ENCODE assay signal across 24 mouse cellular contexts in genomic region chrX:7057056-7057455, GRCm38 (mm10). TPM values are rescaled to one million over a fixed set of nuclear protein-coding genes. Genes with fewer than 3 reads are reported as not detected.
DNase-seq lines count a peak whose midpoint lies in the region; ATAC-seq lines count a peak whose summit lies in the region.
"Had no signal": no experiment of that assay in that cellular context is flagged by ENCODE, and none has a peak within 500 bp of the region (broad histone marks: within the 10 kb centered on the region; RNA-seq: fewer than 3 reads in every experiment).

No protein-coding gene starts in this region.

- H3K4me2 ChIP-seq in liver, embryonic 12.5 days: peak overlapping the region; percentile 46
- 0 out of 2 replicates have a peak overlapping the region, but pooled peaks have one; percentile 34 for H3K4me2 ChIP-seq in liver, embryonic 16.5 days (ENCODE audit: low read depth, low read length)
- no peak overlapping the region for H3K4me2 ChIP-seq in forebrain, embryonic 16.5 days (ENCODE audit: low read length)
- H3K4me2 ChIP-seq: forebrain, embryonic 15.5 days; heart, embryonic 11.5 days; heart, embryonic 15.5 days; hindbrain, embryonic 14.5 days had no signal

- H3K4me1 ChIP-seq in liver, embryonic 12.5 days: peaks cover 23% of the 10 kb centered on the region
- peaks cover 7% of the 10 kb centered on the region for H3K4me1 ChIP-seq in liver, embryonic 16.5 days (ENCODE audit: control insufficient read depth, low read depth, low read length)
- H3K4me1 ChIP-seq in forebrain, embryonic 16.5 days (replicated peaks; ENCODE audit: control insufficient read depth, insufficient read depth, low read length): no peaks in the 10 kb centered on the region
- H3K4me1 ChIP-seq: embryonic facial prominence, embryonic 10.5 days; forebrain, embryonic 15.5 days; heart, embryonic 15.5 days; hindbrain, embryonic 10.5 days had no signal

- peak; percentile 50; the same call in 1 of the 2 replicates for ATAC-seq in erythroid progenitor cell, adult 5-6 weeks (replicated peaks; ENCODE audit: low FRiP score, poor library complexity, severe bottlenecking)
- ATAC-seq in liver, embryonic 12.5 days: peak; percentile 59
- ATAC-seq in liver, embryonic 16.5 days (ENCODE audit: low read depth): peak; percentile 76
- ATAC-seq in forebrain, embryonic 16.5 days: no peak
- ATAC-seq: forebrain, embryonic 15.5 days had no signal

- no peaks in the 10 kb centered on the region for H3K27me3 ChIP-seq in liver, embryonic 12.5 days (replicated peaks)
- no peaks in the 10 kb centered on the region for H3K27me3 ChIP-seq in liver, embryonic 16.5 days (ENCODE audit: control insufficient read depth, insufficient read depth, low read depth, low read length)
- no peaks in the 10 kb centered on the region for H3K27me3 ChIP-seq in forebrain, embryonic 16.5 days (replicated peaks; ENCODE audit: control insufficient read depth, insufficient read depth, low read length)
- H3K27me3 ChIP-seq: forebrain, embryonic 15.5 days; heart, embryonic 15.5 days had no signal

- H3K27ac ChIP-seq in liver, embryonic 12.5 days: peak overlapping the region; percentile 82
- H3K27ac ChIP-seq in liver, embryonic 16.5 days (ENCODE audit: low read length): peak overlapping the region; percentile 79
- no peak overlapping the region for H3K27ac ChIP-seq in forebrain, embryonic 16.5 days (ENCODE audit: low read length)
- H3K27ac ChIP-seq: embryonic facial prominence, embryonic 10.5 days; forebrain, embryonic 15.5 days; heart, embryonic 15.5 days; hindbrain, embryonic 10.5 days; hindbrain, embryonic 14.5 days had no signal

- H3K36me3 ChIP-seq in liver, embryonic 12.5 days: no peaks in the 10 kb centered on the region
- H3K36me3 ChIP-seq in liver, embryonic 16.5 days (ENCODE audit: control insufficient read depth, insufficient read depth): no peaks in the 10 kb centered on the region
- no peaks in the 10 kb centered on the region for H3K36me3 ChIP-seq in forebrain, embryonic 16.5 days (ENCODE audit: control insufficient read depth, insufficient read depth)
- H3K36me3 ChIP-seq: embryonic facial prominence, embryonic 10.5 days; forebrain, embryonic 15.5 days; G1E; heart, embryonic 15.5 days; hindbrain, embryonic 10.5 days had no signal

- no peaks in the 10 kb centered on the region for H3K9me3 ChIP-seq in liver, embryonic 12.5 days (replicated peaks)
- no peaks in the 10 kb centered on the region for H3K9me3 ChIP-seq in liver, embryonic 16.5 days (replicated peaks; ENCODE audit: control insufficient read depth, low read length)
- H3K9me3 ChIP-seq in forebrain, embryonic 16.5 days (ENCODE audit: control insufficient read depth, low read length): no peaks in the 10 kb centered on the region
- H3K9me3 ChIP-seq: embryonic facial prominence, embryonic 10.5 days; forebrain, embryonic 15.5 days; G1E; heart, embryonic 15.5 days; hindbrain, embryonic 10.5 days had no signal

- DNase-seq in lung, postnatal 36 days: no peak
- DNase-seq in kidney, postnatal 14 days: no peak
- DNase-seq: adrenal gland, postnatal 14 days; cerebellum, adult 18-20 months; cerebellum, postnatal 10 days; gastrocnemius, postnatal 10 days; heart, adult 18-20 months had no signal

- no peak overlapping the region for H3K4me3 ChIP-seq in liver, embryonic 12.5 days
- no peak overlapping the region for H3K4me3 ChIP-seq in liver, embryonic 16.5 days (ENCODE audit: low read depth, low read length)
- H3K4me3 ChIP-seq in forebrain, embryonic 16.5 days (replicated peaks; ENCODE audit: low read length): no peak overlapping the region
- H3K4me3 ChIP-seq: embryonic facial prominence, embryonic 10.5 days; forebrain, embryonic 15.5 days; heart, embryonic 15.5 days; hindbrain, embryonic 10.5 days had no signal

- H3K9ac ChIP-seq in liver, embryonic 12.5 days: no peak overlapping the region
- no peak overlapping the region for H3K9ac ChIP-seq in liver, embryonic 16.5 days (ENCODE audit: low read depth, low read length)
- no peak overlapping the region for H3K9ac ChIP-seq in forebrain, embryonic 16.5 days (replicated peaks; ENCODE audit: low read depth, low read length)
- H3K9ac ChIP-seq: forebrain, embryonic 15.5 days; heart, embryonic 15.5 days; hindbrain, embryonic 14.5 days had no signal

RNA-seq across cellular contexts. Expression of gene Akap4, which starts 10.3 kb away (rescaled TPM):
- total RNA-seq in erythroid progenitor cell, adult 5-6 weeks (2015; ENCODE audit: low replicate concordance): not detected in 2 replicates
- total RNA-seq in erythroid progenitor cell, adult 5-6 weeks (2017; ENCODE audit: low replicate concordance): not detected in 2 replicates
- not detected in 2 replicates for polyA plus RNA-seq in liver, embryonic 12.5 days (2016; fragmentation: Nextera tagmentation; extraction: Ambion mirVana)
- polyA plus RNA-seq in liver, embryonic 16.5 days (2015; fragmentation: Nextera tagmentation; extraction: Ambion mirVana): not detected in 2 replicates
- not detected in 2 replicates for polyA plus RNA-seq in forebrain, embryonic 16.5 days (2015; fragmentation: Nextera tagmentation; extraction: Ambion mirVana)
- total RNA-seq: adrenal gland, postnatal 14 days; G1E; gastrocnemius, postnatal 10 days; gastrocnemius, postnatal 4 days; heart, adult 18-20 months; heart, postnatal 25 days had no signal
- polyA plus RNA-seq: embryonic facial prominence, embryonic 10.5 days; embryonic facial prominence, embryonic 14.5 days; erythroblast, embryonic 14.5 days; forebrain, embryonic 11.5 days; forebrain, embryonic 15.5 days; frontal cortex, adult 2 months; G1E; heart, embryonic 15.5 days; hindbrain, embryonic 10.5 days; hindbrain, embryonic 14.5 days had no signal

RNA-seq across cellular contexts. Expression of gene Ccnb3, which starts 15.6 kb away (rescaled TPM):
- total RNA-seq in erythroid progenitor cell, adult 5-6 weeks (2015; ENCODE audit: low replicate concordance): not detected in 2 replicates
- not detected in 2 replicates for total RNA-seq in erythroid progenitor cell, adult 5-6 weeks (2017; ENCODE audit: low replicate concordance)
- 0.10 TPM in 1 of 2 replicates, not detected in the other for polyA plus RNA-seq in liver, embryonic 12.5 days (2016; fragmentation: Nextera tagmentation; extraction: Ambion mirVana)
- polyA plus RNA-seq in liver, embryonic 16.5 days (2015; fragmentation: Nextera tagmentation; extraction: Ambion mirVana): 0.02 TPM in 1 of 2 replicates, not detected in the other
- not detected in 2 replicates for polyA plus RNA-seq in forebrain, embryonic 16.5 days (2015; fragmentation: Nextera tagmentation; extraction: Ambion mirVana)
- total RNA-seq: adrenal gland, postnatal 14 days; G1E; heart, adult 18-20 months had no signal
- polyA plus RNA-seq: erythroblast, embryonic 14.5 days; forebrain, embryonic 15.5 days; frontal cortex, adult 2 months; G1E; hindbrain, embryonic 10.5 days; hindbrain, embryonic 14.5 days had no signal
